8 mouse cellular contexts compared by ENCODE assay signal in genomic region chr5:43355026-43355580, GRCm38 (mm10).
DNase-seq lines count a peak whose midpoint lies in the region; ATAC-seq and TF ChIP-seq lines count a peak whose summit lies in the region.

No protein-coding gene starts in this region.

- peak; percentile 44 for DNase-seq in cerebellum, adult 11 months
- DNase-seq in cerebellum, adult 9-10 months: no peak
- peak; percentile 80 to 87 for DNase-seq in heart, adult 2 months
- peak; percentile 93 for DNase-seq in kidney, adult 2 months
- DNase-seq in midbrain, embryonic 14.5 days: peak; percentile 90
- DNase-seq in spleen, adult 18-20 months: peak; percentile 30 to 32

- peak; percentile 60; the same call in 1 of the 2 replicates for TF ChIP-seq EP300 in heart, adult 2 months (IDR thresholded peaks at IDR 0.05; ENCODE audit: insufficient read depth, low read depth, low read length)

- peak overlapping the region; percentile 68 for H3K4me2 ChIP-seq in embryonic facial prominence, embryonic 13.5 days
- H3K4me2 ChIP-seq in limb, embryonic 12.5 days: peak overlapping the region; percentile 62
- H3K4me2 ChIP-seq in midbrain, embryonic 14.5 days (ENCODE audit: low read length): peak overlapping the region; percentile 51

- intact Hi-C loops in heart, adult 2 months (cut with DNase I): loop anchor here (2.0 to 5.0 kb wide), 2 partner anchors 58 to 122 kb away; partner anchors contain the start of gene Cpeb2

- H3K36me3 ChIP-seq in embryonic facial prominence, embryonic 13.5 days: no peaks in the 10 kb centered on the region
- no peaks in the 10 kb centered on the region for H3K36me3 ChIP-seq in heart, adult 2 months (ENCODE audit: control insufficient read depth, insufficient read depth, low read length)
- no peaks in the 10 kb centered on the region for H3K36me3 ChIP-seq in kidney, adult 2 months (ENCODE audit: control insufficient read depth, insufficient read depth, low read length)
- no peaks in the 10 kb centered on the region for H3K36me3 ChIP-seq in limb, embryonic 12.5 days
- no peaks in the 10 kb centered on the region for H3K36me3 ChIP-seq in midbrain, embryonic 14.5 days (ENCODE audit: control insufficient read depth, insufficient read depth, low read length)

- H3K9ac ChIP-seq in embryonic facial prominence, embryonic 13.5 days: peak overlapping the region; percentile 62
- peak overlapping the region; percentile 63 for H3K9ac ChIP-seq in heart, adult 2 months (ENCODE audit: low read depth, low read length)
- H3K9ac ChIP-seq in limb, embryonic 12.5 days (replicated peaks): peak overlapping the region; percentile 45
- H3K9ac ChIP-seq in midbrain, embryonic 14.5 days (replicated peaks; ENCODE audit: low read length): peak overlapping the region; percentile 39

- ATAC-seq in embryonic facial prominence, embryonic 13.5 days (ENCODE audit: insufficient number of reproducible peaks, insufficient read depth, low FRiP score, low TSS enrichment, low read depth): peak; percentile 94
- peak; percentile 97 for ATAC-seq in limb, embryonic 12.5 days (ENCODE audit: insufficient number of reproducible peaks, insufficient read depth, low FRiP score, low TSS enrichment, low read depth)
- peak; percentile 94 for ATAC-seq in midbrain, embryonic 14.5 days (ENCODE audit: low FRiP score, low TSS enrichment)

- no peaks in the 10 kb centered on the region for H3K9me3 ChIP-seq in embryonic facial prominence, embryonic 13.5 days
- no peaks in the 10 kb centered on the region for H3K9me3 ChIP-seq in limb, embryonic 12.5 days
- no peaks in the 10 kb centered on the region for H3K9me3 ChIP-seq in midbrain, embryonic 14.5 days (ENCODE audit: control insufficient read depth, low read length)

- peak overlapping the region; percentile 42 for H3K4me3 ChIP-seq in embryonic facial prominence, embryonic 13.5 days
- peak overlapping the region; percentile 40 for H3K4me3 ChIP-seq in heart, adult 2 months
- peak overlapping the region; percentile 47 for H3K4me3 ChIP-seq in kidney, adult 2 months (ENCODE audit: insufficient read depth, low read depth, low read length)
- H3K4me3 ChIP-seq in limb, embryonic 12.5 days (replicated peaks): peak overlapping the region; percentile 40
- H3K4me3 ChIP-seq in midbrain, embryonic 14.5 days (replicated peaks; ENCODE audit: low read depth, low read length): peak overlapping the region; percentile 25

- H3K4me1 ChIP-seq in embryonic facial prominence, embryonic 13.5 days: 0 out of 2 replicates have a peak, but pooled peaks cover 7% of the 10 kb centered on the region
- H3K4me1 ChIP-seq in heart, adult 2 months (ENCODE audit: control insufficient read depth, insufficient read depth, low read length): peaks cover 4% of the 10 kb centered on the region
- H3K4me1 ChIP-seq in kidney, adult 2 months (ENCODE audit: control insufficient read depth, insufficient read depth, low read length): peaks cover 14% of the 10 kb centered on the region; the same call in 1 of the 2 replicates
- H3K4me1 ChIP-seq in limb, embryonic 12.5 days (replicated peaks): peaks cover 24% of the 10 kb centered on the region
- peaks cover 13% of the 10 kb centered on the region for H3K4me1 ChIP-seq in midbrain, embryonic 14.5 days (ENCODE audit: control insufficient read depth, insufficient read depth, low read length)

- 0 out of 2 replicates have a peak, but pooled peaks have one; percentile 9 for TF ChIP-seq CTCF in heart, adult 2 months (IDR thresholded peaks at IDR 0.05)
- TF ChIP-seq CTCF in kidney, adult 2 months (conservative IDR thresholded peaks at IDR 0.05; ENCODE audit: insufficient read depth, insufficient read length, low read depth, low read length): no peak

- TF ChIP-seq POLR2A in heart, adult 2 months (IDR thresholded peaks at IDR 0.05; ENCODE audit: insufficient read depth, low read depth, low read length): peak; percentile 71
- TF ChIP-seq POLR2A in kidney, adult 2 months (IDR thresholded peaks at IDR 0.05; ENCODE audit: low read depth, low read length): peak; percentile 6

- H3K27ac ChIP-seq in embryonic facial prominence, embryonic 13.5 days: peak overlapping the region; percentile 78
- H3K27ac ChIP-seq in heart, adult 2 months: peak overlapping the region; percentile 84
- H3K27ac ChIP-seq in kidney, adult 2 months (ENCODE audit: insufficient read depth, low read depth, low read length): peak overlapping the region; percentile 48
- H3K27ac ChIP-seq in limb, embryonic 12.5 days: peak overlapping the region; percentile 69
- peak overlapping the region; percentile 71 for H3K27ac ChIP-seq in midbrain, embryonic 14.5 days (replicated peaks; ENCODE audit: low read depth, low read length)

- H3K79me2 ChIP-seq in heart, adult 2 months (replicated peaks; ENCODE audit: control insufficient read depth, insufficient read depth, low read length): no peaks in the 10 kb centered on the region

- WGBS in embryonic facial prominence, embryonic 13.5 days: 2% methylated on average over 12 of the region's 12 CpGs
- 2% methylated on average over 12 of the region's 12 CpGs for WGBS in heart, adult 2 months
- WGBS in kidney, adult 2 months: 1% methylated on average over 12 of the region's 12 CpGs
- under 1% methylated on average over 12 of the region's 12 CpGs for WGBS in limb, embryonic 12.5 days
- under 1% methylated on average over 12 of the region's 12 CpGs for WGBS in midbrain, embryonic 14.5 days

- H3K27me3 ChIP-seq in embryonic facial prominence, embryonic 13.5 days: no peaks in the 10 kb centered on the region
- H3K27me3 ChIP-seq in heart, adult 2 months (ENCODE audit: control insufficient read depth, insufficient read depth, low read length): no peaks in the 10 kb centered on the region
- no peaks in the 10 kb centered on the region for H3K27me3 ChIP-seq in kidney, adult 2 months (replicated peaks; ENCODE audit: control insufficient read depth, insufficient read depth, low read length)
- no peaks in the 10 kb centered on the region for H3K27me3 ChIP-seq in limb, embryonic 12.5 days
- H3K27me3 ChIP-seq in midbrain, embryonic 14.5 days (ENCODE audit: control insufficient read depth, insufficient read depth, low read length): no peaks in the 10 kb centered on the region
